Mouse (Mus musculus) cortical plate, adult 2 months (tissue): ENCODE data around the gene Exoc4. TPM values are rescaled to one million over a fixed set of nuclear protein-coding genes. Genes with fewer than 3 reads are reported as not detected.

Experiments used
- H3K27ac ChIP-seq: fragments of 200-500 bp; 2 replicates; pipeline ENCODE4 v1.5.1; 2012; ENCODE audit warnings: low read length, control low read depth, inconsistent platforms; ENCODE audit not compliant: insufficient read depth
- H3K4me1 ChIP-seq: fragments of 200-500 bp; 2 replicates; pipeline ENCODE4 v1.6.1; 2011; ENCODE audit warnings: low read length; ENCODE audit not compliant: control insufficient read depth, insufficient read depth
- H3K4me3 ChIP-seq: fragments of 200-500 bp; 2 replicates; pipeline ENCODE4 v1.5.1; 2011; ENCODE audit warnings: mild to moderate bottlenecking, low read length, control low read depth; ENCODE audit not compliant: insufficient read depth
- CTCF ChIP-seq: fragments of 200-500 bp; IDR thresholded peaks from 2 replicates; pipeline ENCODE4 v1.5.1; 2011; ENCODE audit warnings: mild to moderate bottlenecking, control low read depth, low read length; ENCODE audit not compliant: insufficient read depth; ENCODE audit errors: extremely low read depth
- POLR2A ChIP-seq: fragments of 200-500 bp; IDR thresholded peaks from 2 replicates; pipeline ENCODE4 v1.6.1; 2011; ENCODE audit warnings: mild to moderate bottlenecking, low read length, control low read depth; ENCODE audit not compliant: insufficient read depth; ENCODE audit errors: extremely low read depth
- polyA plus RNA-seq: library from polyadenylated mRNA; depleted of rRNA; stranded (reverse); fragments of >200 nt; gene quantifications from 2 replicates; pipeline ENCODE4 v1.2.3, GENCODE M21; 2012

Gene Exoc4
- polyA plus RNA-seq, 1 experiment: 19.0 TPM

DNA sequence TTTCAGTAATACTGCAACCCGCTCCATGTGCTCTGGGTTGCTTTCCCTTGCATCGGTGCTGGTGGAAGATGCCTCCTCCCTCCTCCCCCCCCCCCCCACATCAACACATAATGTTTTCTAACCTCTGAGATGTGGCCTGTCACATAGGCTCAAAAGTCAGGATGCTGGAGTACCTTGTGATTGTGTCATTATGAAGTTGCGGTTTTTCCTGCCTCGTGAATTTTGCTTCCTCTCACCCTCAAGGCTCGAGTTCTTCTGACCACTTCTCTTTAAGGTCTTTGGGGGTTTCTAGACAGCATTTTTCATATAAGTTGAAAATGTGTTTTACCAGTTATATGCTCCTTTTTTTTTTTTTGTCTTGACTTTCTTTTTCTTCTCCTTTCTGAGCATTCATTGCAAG lies 507.1 kb downstream of the Exoc4 start:
- TF ChIP-seq CTCF (no peak), POLR2A (no peak)
- H3K4me3 ChIP-seq: no peak overlapping the region
- no peak overlapping the region for H3K27ac ChIP-seq
- no peaks in the 10 kb centered on the region for H3K4me1 ChIP-seq

GRCm38 (mm10) chr6:33761557-33761956 lies 512.7 kb downstream of the Exoc4 start:
- TF ChIP-seq CTCF (no peak), POLR2A (no peak)
- no peak overlapping the region for H3K4me3 ChIP-seq
- H3K4me1 ChIP-seq: no peaks in the 10 kb centered on the region
- H3K27ac ChIP-seq: no peak overlapping the region

- no peak for TF ChIP-seq CTCF
- no peak for TF ChIP-seq POLR2A
- H3K4me3 ChIP-seq: no peak overlapping the region
- H3K27ac ChIP-seq: no peak overlapping the region
- H3K4me1 ChIP-seq: no peaks in the 10 kb centered on the region
These were observed 514.4 kb downstream of the Exoc4 start for GRCm38 (mm10) chr6:33763245-33763644.

- H3K4me1 ChIP-seq: no peaks in the 10 kb centered on the region
- H3K27ac ChIP-seq: no peak overlapping the region
- TF ChIP-seq CTCF (no peak), POLR2A (no peak)
- H3K4me3 ChIP-seq: no peak overlapping the region
These were observed 515.1 kb downstream of the Exoc4 start for GRCm38 (mm10) chr6:33763970-33764369.

GRCm38 (mm10) chr6:33769251-33769650 lies 520.4 kb downstream of the Exoc4 start:
- H3K4me3 ChIP-seq: no peak overlapping the region
- no peak overlapping the region for H3K27ac ChIP-seq
- H3K4me1 ChIP-seq: no peaks in the 10 kb centered on the region

DNA sequence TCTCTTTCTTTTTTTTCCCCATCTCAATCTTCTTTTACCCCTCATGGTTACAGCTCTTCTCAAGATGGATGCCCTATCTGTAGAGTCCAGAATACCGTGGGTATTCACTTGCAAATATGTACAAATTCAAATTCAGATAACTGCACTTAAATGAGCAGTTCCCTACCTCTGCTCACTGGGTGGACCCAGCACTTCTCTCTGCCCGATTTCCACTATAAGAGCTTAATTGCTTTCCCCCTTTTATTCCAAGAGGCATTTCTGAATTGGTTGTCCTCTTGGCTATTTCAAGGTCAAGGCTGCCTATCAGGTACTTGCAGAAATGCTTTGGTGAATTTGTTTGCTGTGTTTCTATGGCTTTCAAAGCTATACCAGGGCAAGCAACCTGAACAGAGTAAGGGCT lies 521.1 kb downstream of the Exoc4 start:
- no peak overlapping the region for H3K4me3 ChIP-seq
- no peak for TF ChIP-seq CTCF
- TF ChIP-seq POLR2A: no peak
- no peaks in the 10 kb centered on the region; the same call in 1 of the 2 replicates for H3K4me1 ChIP-seq
- no peak overlapping the region for H3K27ac ChIP-seq

More at GRCm38 (mm10) chr6:33769251-33769650, 520.4 kb downstream of the Exoc4 start:
- TF ChIP-seq CTCF: no peak
- TF ChIP-seq POLR2A: no peak

DNA sequence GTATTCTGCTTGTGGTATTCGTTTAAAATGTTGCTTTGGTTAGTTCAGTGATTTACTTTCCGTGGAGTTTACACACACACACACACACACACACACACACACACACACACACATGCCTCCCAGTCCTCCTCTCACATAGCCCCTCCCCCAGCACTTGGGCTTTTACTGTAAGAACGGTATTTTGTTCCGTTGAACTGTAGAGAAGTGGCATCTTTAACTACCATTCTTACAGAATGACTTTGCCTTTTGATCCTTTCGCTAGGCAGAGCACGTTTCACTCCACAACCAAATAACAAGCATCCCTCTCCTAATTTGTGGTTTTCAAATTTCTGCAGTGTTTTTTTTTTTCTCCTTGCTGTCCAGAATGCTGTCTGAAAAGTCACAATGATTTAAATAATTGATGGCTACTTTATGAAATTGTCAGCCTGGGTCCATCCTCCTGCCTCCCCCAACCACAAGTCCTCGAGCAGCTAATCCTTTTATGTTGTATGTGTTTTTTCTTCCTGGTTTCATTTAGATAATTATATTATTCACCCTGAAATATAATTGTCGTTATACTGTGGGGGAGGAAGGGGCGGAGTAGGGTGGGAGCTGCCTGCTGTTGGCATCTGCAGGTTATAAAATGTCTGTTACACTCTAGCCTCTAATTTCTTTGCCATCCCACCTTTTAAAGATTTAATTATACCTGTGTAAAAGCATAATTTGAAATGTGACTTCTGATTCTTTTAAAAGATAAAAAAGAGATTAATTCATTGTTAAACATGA lies 523.8 kb downstream of the Exoc4 start:
- H3K27ac ChIP-seq: no peak overlapping the region
- H3K4me1 ChIP-seq: no peaks in the 10 kb centered on the region; the same call in 1 of the 2 replicates
- TF ChIP-seq POLR2A: no peak
- TF ChIP-seq CTCF: no peak
- no peak overlapping the region for H3K4me3 ChIP-seq

GRCm38 (mm10) chr6:33792604-33793003 lies 543.7 kb downstream of the Exoc4 start:
- Histone ChIP-seq H3K4me1 (no peaks in the 10 kb centered on the region), H3K4me3 (no peak overlapping the region), H3K27ac (no peak overlapping the region)
- TF ChIP-seq POLR2A: no peak
- no peak for TF ChIP-seq CTCF

GRCm38 (mm10) chr6:33801254-33801653 lies 552.4 kb downstream of the Exoc4 start:
- Histone ChIP-seq H3K4me3 (no peak overlapping the region), H3K27ac (no peak overlapping the region), H3K4me1 (peaks cover 7% of the 10 kb centered on the region)
- TF ChIP-seq CTCF: no peak
- TF ChIP-seq POLR2A: no peak

DNA sequence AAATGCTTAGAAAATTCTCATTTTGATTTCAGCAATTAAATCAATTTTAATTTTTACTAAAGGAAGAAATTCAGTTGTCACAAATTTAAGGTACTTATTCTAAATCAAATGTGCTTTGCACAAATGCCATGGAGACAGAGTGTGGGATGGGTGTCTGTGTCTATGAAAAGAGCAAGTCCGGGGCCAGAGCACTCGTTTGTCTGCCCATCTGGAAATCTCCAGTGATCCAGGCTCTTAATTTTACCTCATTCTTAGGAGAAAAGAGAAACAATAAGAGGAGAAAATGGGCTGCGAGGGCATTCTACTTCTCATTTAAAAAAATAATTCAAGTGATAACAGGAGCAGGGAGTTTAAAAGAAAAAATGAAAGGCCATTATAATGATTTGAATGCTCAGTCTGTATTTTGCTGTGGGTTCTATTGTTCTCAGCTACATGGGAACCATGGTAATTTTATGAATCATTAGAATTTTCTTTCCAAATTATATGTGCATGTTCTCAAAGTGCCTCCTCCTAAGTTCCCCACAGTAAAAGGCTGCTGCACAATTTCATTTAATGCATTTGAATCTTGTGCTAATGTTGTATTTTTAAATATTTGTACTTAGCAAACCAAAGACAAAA lies 554.7 kb downstream of the Exoc4 start:
- TF ChIP-seq CTCF (no peak), POLR2A (no peak)
- no peak overlapping the region for H3K27ac ChIP-seq
- peaks cover 11% of the 10 kb centered on the region for H3K4me1 ChIP-seq
- no peak overlapping the region for H3K4me3 ChIP-seq
